8 mouse cellular contexts compared by ENCODE assay signal in genomic region chr7:78890641-78891040, GRCm38 (mm10). TPM values are rescaled to one million over a fixed set of nuclear protein-coding genes. Genes with fewer than 3 reads are reported as not detected.
DNase-seq lines count a peak whose midpoint lies in the region; ATAC-seq and TF ChIP-seq lines count a peak whose summit lies in the region.

No protein-coding gene starts in this region.

- TF ChIP-seq CTCF in Patski (IDR thresholded peaks at IDR 0.05) = peak; percentile 85
- peak; percentile 96 for TF ChIP-seq CTCF in gastrocnemius, adult 2 months (IDR thresholded peaks at IDR 0.05)

- intact Hi-C loops in gastrocnemius, adult 2 months (cut with DNase I) = loop anchor here (1.0 to 5.0 kb wide), 2 partner anchors 43 to 99 kb away; partner anchors contain the start of gene Det1

- DNase-seq in B cell, adult 2 months = peak; percentile 90
- no peak for DNase-seq in Patski (ENCODE audit: low read depth, low spot score)
- DNase-seq in cerebellum, adult 9-10 months = peak; percentile 82
- peak; percentile 87 for DNase-seq in gastrocnemius, adult 2 months
- peak; percentile 74 to 94 for DNase-seq in kidney, postnatal 36 days
- DNase-seq in lung, adult 18-20 months = peak; percentile 72 to 81
- DNase-seq in ovary, postnatal 36 days (ENCODE audit: low spot score) = peak; percentile 83
- peak; percentile 91 for DNase-seq in thymus, postnatal 14 days

- H3K4me3 ChIP-seq in gastrocnemius, adult 2 months = no peak overlapping the region

- in situ Hi-C loops in Patski (cut with MboI; ENCODE audit: low pct_unique_long_range_greater_than_20kb) = loop anchor here (5.0 to 25.0 kb wide), 3 partner anchors 98 to 1753 kb away; no protein-coding TSS in a partner anchor

- H3K27ac ChIP-seq in gastrocnemius, adult 2 months = no peak overlapping the region

- peaks cover 12% of the 10 kb centered on the region for H3K27me3 ChIP-seq in Patski

- POLR2A ChIA-PET in Patski (lab: Charles Lee) = interaction anchor here (1.2 kb wide), 1 partner anchor 100 kb away, joined by 3 read pairs; no protein-coding TSS in a partner anchor

- no peak for ATAC-seq in Patski

- CTCF ChIA-PET in Patski (lab: Charles Lee) = interaction anchor here (0.7 to 2.3 kb wide), 13 partner anchors 10 to 325 kb away, joined by 3 to 18 read pairs (median 4); partner anchors contain the start of genes Det1, Mrpl46 and Mrps11

RNA-seq across cellular contexts. Expression of gene Aen, which starts 5.0 kb away (rescaled TPM):
- 39.3 TPM for polyA plus RNA-seq in Patski (2021)
- 10 to 100 TPM; 51.7 to 52.0 TPM for total RNA-seq in gastrocnemius, adult 2 months (2021)

RNA-seq across cellular contexts. Expression of gene Isg20, which starts 22.6 kb away (rescaled TPM):
- 29.8 TPM for polyA plus RNA-seq in Patski (2021)
- 1 to 10 TPM in 1 of 2 experiments, under 1 TPM in 1; 0.92 to 1.8 TPM for total RNA-seq in gastrocnemius, adult 2 months (2021)

RNA-seq across cellular contexts. Expression of gene Det1, which starts 43.6 kb away (rescaled TPM):
- 10.9 TPM for polyA plus RNA-seq in Patski (2021)
- 10 to 100 TPM; 17.9 to 22.1 TPM for total RNA-seq in gastrocnemius, adult 2 months (2021)
